Mouse (Mus musculus) thymus, adult 2 months (tissue): ENCODE measurements at regions not wholly inside any gene's neighbourhood (a gene's known extent, or its start where the extent isn't known, plus 50 kb on each side); places are given as distances from the start of the nearest gene placed in this dataset.

ENCODE experiments used
- DNase-seq: peaks from one replicate; pipeline ENCODE4 v3.0.0; 2021
- H3K27ac ChIP-seq: fragments of 200-500 bp; 2 replicates; pipeline ENCODE4 v1.5.1; 2012; ENCODE audit warnings: low read length, control low read depth; ENCODE audit not compliant: control insufficient read depth, insufficient read depth
- H3K27me3 ChIP-seq: fragments of 200-500 bp; 2 replicates; pipeline ENCODE4 v1.6.1; 2012; ENCODE audit warnings: mild to moderate bottlenecking, low read length, moderate library complexity, mixed read lengths; ENCODE audit not compliant: control insufficient read depth, insufficient read depth
- H3K36me3 ChIP-seq: fragments of 200-500 bp; 2 replicates; pipeline ENCODE4 v1.6.1; 2012; ENCODE audit warnings: mild to moderate bottlenecking, low read length, moderate library complexity; ENCODE audit not compliant: control insufficient read depth, insufficient read depth
- H3K4me1 ChIP-seq: fragments of 200-500 bp; replicated peaks from 2 replicates; pipeline ENCODE4 v1.6.1; 2012; ENCODE audit warnings: low read length; ENCODE audit not compliant: control insufficient read depth, insufficient read depth
- H3K4me3 ChIP-seq: fragments of 200-500 bp; 2 replicates; pipeline ENCODE4 v1.5.1; 2012; ENCODE audit warnings: mild to moderate bottlenecking, low read length, control low read depth, moderate library complexity; ENCODE audit not compliant: control insufficient read depth, insufficient read depth
- CTCF ChIP-seq: fragments of 200-500 bp; IDR thresholded peaks from 2 replicates; pipeline ENCODE4 v1.5.1; 2012; ENCODE audit warnings: mild to moderate bottlenecking, control low read depth, low read length, moderate library complexity, borderline replicate concordance; ENCODE audit not compliant: control insufficient read depth, poor library complexity, insufficient read depth; ENCODE audit errors: extremely low read depth
- POLR2A ChIP-seq: fragments of 200-500 bp; IDR thresholded peaks from 2 replicates; pipeline ENCODE4 v1.6.1; 2012; ENCODE audit warnings: mild to moderate bottlenecking, low read length, control low read depth, moderate library complexity; ENCODE audit not compliant: control insufficient read depth, poor library complexity, insufficient read depth; ENCODE audit errors: extremely low read depth
- WGBS: fragments of 180-500 bp; shearing (Covaris S2); methylation state at CpG from one replicate; pipeline ENCODE4 v1.1.7; 2018; 5-methylcytosine and 5-hydroxymethylcytosine counted together

DNA sequence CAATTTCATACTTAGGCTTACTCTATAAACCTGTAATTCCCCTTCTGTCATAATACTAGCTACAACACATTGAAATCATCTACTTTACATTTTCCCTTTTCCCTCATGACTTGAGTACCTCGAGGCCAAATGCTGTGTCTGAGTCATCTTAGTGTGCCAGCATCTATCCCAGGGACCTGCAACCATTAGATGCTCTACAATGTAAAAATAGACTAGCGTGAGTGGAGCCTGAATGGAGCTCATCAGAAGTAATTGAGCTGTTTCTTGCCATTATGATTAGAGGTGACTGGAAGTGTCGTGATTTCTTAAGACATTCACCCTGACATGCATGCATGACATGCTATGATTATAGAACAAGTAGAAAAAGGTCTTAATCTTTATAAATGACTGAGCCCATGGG, 301.1 kb downstream of the Myh15 start:
- no peak for TF ChIP-seq POLR2A

DNA sequence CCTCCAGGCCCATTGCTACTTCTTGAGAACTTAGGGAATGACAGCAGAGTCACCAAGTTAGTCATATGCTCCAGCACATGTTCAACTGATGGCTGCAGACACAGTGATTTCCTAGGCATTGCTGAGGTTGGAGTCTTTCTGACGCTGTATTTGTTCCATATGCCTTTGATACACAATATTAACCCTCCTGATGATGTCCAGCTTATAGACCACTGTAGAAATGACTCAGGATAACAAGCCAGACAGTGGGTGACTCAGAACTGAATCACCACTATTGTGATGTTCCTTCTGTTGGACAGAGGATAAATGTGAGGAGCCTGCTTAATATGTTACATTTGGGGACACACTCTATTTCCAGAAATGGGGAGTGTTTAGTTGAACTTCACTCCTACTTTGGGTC, 304.4 kb downstream of the Myh15 start:
- TF ChIP-seq CTCF (no peak), POLR2A (no peak)
- 98% methylated on average over 1 of the region's 1 CpGs for WGBS
- Histone ChIP-seq H3K36me3 (no peaks in the 10 kb centered on the region), H3K4me1 (no peaks in the 10 kb centered on the region), H3K4me3 (no peak overlapping the region), H3K27me3 (no peaks in the 10 kb centered on the region), H3K27ac (no peak overlapping the region)
- no peak for DNase-seq

More for the DNA sequence above, 301.1 kb downstream of the Myh15 start:
- 92% methylated on average over 3 of the region's 3 CpGs for WGBS
- Histone ChIP-seq H3K4me1 (no peaks in the 10 kb centered on the region), H3K4me3 (no peak overlapping the region), H3K27me3 (no peaks in the 10 kb centered on the region), H3K36me3 (no peaks in the 10 kb centered on the region), H3K27ac (no peak overlapping the region)
- DNase-seq = no peak

DNA sequence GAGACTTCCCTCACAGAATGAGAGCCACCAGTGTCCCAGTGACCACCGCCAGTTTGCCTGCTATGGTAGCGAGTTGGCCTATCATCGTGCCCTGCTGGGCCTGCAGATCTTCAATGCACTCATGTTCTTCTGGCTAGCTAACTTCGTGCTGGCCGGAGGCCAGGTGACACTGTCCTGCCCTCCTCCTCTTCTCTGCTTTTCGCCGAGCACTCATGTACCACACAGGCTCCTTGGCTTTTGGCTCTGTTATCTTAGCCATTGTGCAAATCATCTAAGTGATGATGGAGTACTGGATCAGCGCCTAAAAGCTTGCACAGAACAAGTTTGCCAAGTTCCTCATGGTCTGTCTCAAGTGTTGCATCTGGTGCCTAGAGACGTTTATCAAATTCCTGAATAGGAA, 312.2 kb downstream of the Myh15 start:
- DNase-seq = no peak
- H3K27me3 ChIP-seq = no peaks in the 10 kb centered on the region
- H3K4me3 ChIP-seq = no peak overlapping the region
- H3K4me1 ChIP-seq = no peaks in the 10 kb centered on the region
- WGBS = 95% methylated on average over 9 of the region's 9 CpGs
- H3K36me3 ChIP-seq = no peaks in the 10 kb centered on the region
- TF ChIP-seq CTCF = no peak
- no peak for TF ChIP-seq POLR2A
- H3K27ac ChIP-seq = no peak overlapping the region

DNA sequence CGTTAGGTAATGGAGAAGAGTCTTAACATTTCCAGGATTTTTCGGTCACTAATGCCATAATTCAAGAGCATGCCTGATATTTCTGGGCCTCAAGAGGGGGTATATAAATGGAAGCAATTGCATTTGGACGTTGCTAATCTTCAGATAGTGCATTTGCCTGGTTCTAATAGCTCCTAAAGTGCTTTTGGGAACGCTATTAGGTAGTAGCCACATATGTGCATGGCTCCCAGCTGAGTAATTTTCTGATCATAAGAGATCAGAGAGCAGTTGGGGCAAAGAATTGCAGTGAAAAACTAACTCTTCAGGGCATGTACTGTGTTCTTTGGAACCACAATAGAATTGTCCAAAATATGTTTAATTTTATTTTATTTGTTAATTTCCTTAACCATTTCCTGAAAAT, 317.8 kb downstream of the Myh15 start:
- no peaks in the 10 kb centered on the region for H3K36me3 ChIP-seq
- TF ChIP-seq CTCF (no peak), POLR2A (no peak)
- H3K27ac ChIP-seq = no peak overlapping the region
- DNase-seq = no peak
- WGBS = 87% methylated on average over 4 of the region's 4 CpGs
- no peak overlapping the region for H3K4me3 ChIP-seq
- no peaks in the 10 kb centered on the region for H3K4me1 ChIP-seq
- H3K27me3 ChIP-seq = no peaks in the 10 kb centered on the region

DNA sequence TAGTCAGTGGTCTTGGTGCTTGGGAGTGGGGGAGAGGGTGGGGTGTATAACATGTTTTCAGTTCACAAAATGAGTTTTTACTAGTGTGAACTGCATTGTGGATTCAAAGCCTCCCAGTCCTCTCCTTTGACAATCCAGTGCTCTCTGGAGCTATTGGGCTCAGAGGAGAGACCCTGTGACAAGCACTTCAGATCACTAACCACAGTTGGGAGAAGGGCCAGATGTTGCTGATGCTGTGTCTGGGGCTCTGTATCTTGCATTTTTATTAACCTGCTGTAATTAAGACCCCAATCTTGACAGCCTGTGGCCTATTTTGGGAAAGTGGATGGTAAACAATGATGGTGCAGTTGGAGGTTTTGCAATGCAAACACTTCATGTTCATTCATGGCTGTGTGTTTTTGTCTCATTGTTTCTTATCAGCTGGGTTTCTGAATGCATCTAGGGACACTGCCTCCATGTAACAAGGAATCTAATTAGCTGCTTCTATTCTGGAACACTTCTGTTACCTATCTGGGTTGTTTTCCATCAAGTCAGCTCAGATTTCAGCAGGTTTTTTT, 320.0 kb upstream of the Ift57 start:
- no peaks in the 10 kb centered on the region for H3K27me3 ChIP-seq
- TF ChIP-seq CTCF = no peak
- no peak for TF ChIP-seq POLR2A

DNA sequence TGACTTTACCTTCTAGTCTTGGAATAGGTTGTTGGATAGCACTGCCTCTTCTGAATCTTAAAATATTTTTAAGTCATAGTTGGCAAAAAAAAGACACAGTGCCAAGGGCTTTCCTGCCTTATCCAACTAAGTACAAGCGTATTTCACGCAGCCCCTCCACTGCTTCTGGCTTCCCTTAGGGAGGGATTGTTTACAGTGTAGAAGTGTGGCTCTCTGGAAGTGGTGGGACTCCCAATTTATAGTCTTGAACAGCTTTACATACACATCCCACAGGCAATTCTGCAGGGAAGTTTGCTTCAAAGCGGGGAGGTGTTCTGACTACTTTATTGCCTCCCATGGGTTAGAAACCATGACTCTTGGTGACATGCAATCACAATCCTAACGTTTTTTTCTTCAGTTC, 310.9 kb upstream of the Ift57 start:
- no peak for DNase-seq
- WGBS = 79% methylated on average over 4 of the region's 4 CpGs
- Histone ChIP-seq H3K36me3 (no peaks in the 10 kb centered on the region), H3K4me3 (no peak overlapping the region), H3K4me1 (no peaks in the 10 kb centered on the region), H3K27me3 (no peaks in the 10 kb centered on the region), H3K27ac (no peak overlapping the region)
- no peak for TF ChIP-seq POLR2A
- TF ChIP-seq CTCF = no peak

More for the DNA sequence above, 320.0 kb upstream of the Ift57 start:
- Histone ChIP-seq H3K27ac (no peak overlapping the region), H3K4me1 (no peaks in the 10 kb centered on the region), H3K36me3 (no peaks in the 10 kb centered on the region), H3K4me3 (no peak overlapping the region)
- no peak for DNase-seq

DNA sequence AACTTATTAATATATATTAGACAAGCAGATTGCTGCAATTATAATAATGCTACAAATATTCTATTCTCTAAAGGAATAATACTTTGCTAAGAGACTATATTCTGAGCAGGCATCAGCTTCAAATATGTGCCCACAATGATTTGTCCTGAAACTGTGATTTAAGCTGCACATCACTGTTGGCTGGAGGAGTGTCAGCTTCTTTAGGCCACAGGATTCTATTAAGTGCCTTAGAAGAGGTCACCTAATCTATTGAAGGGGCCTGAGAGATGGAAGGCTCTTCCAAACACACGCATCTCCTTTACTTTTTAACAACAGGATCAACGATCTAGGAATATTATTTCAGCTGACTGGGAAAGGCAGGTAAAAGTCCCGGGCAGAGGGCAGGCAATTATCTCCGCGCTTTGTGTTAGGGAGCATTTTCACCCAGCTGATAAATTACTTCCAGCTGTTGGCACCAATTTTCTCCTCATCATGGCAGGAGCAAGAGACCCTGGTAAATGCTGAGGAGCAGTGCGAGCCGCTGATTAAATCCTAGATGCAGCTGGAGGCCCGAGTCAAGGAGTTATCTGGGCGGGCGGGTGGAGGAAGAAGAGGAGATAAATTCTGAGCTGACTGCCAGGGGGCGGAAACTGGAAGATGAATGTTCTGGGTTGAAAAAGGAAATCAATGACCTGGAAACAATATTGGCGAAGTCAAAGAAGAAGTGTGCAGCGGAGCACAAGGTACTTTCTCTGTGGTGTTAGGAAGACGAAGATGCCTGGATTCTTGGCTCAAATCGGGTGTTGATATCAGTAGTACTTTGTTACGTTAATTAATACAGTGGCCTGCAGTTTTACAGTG, 290.9 kb upstream of the Ift57 start:
- H3K27ac ChIP-seq = no peak overlapping the region
- H3K27me3 ChIP-seq = no peaks in the 10 kb centered on the region
- no peak for TF ChIP-seq POLR2A
- TF ChIP-seq CTCF = no peak
- 83% methylated on average over 16 of the region's 16 CpGs for whole genome bisulfite sequencing
- no peak overlapping the region for H3K4me3 ChIP-seq
- no peaks in the 10 kb centered on the region for H3K36me3 ChIP-seq
- H3K4me1 ChIP-seq = no peaks in the 10 kb centered on the region
- no peak for DNase-seq
